9 mouse cellular contexts compared by ENCODE assay signal in the genomic region with DNA sequence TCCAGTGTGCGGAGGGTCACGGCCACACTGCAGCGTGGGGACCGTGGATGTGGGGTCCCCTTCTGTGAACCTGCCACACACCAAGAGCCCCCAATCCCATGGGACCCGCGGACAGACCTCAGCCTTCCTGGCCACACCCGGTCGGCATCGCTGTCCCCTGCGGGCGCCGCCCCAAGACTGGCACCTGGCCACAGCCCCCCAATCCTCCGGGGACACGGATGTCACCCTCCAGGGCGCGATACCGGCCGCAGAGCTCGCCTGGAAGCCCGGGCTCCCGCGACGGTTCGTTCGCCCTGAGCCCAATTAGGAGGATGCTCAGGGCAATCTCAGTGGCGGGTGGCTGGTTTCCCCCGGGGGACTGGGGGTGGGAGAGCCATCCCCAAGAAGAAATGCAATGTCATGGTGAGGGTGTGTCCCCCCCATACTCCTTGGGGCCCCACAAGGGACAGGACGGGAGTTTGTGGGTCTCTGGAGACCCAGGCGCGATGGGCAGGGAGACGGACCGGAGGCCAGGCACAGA. TPM values are rescaled to one million over a fixed set of nuclear protein-coding genes. Genes with fewer than 3 reads are reported as not detected.
DNase-seq lines count a peak whose midpoint lies in the region; ATAC-seq and TF ChIP-seq lines count a peak whose summit lies in the region.
"Had no signal": no experiment of that assay in that cellular context is flagged by ENCODE, and none has a peak within 500 bp of the region (broad histone marks: within the 10 kb centered on the region; RNA-seq: fewer than 3 reads in every experiment).

No protein-coding gene starts in this region.

- peaks cover 58% of the 10 kb centered on the region for H3K4me1 ChIP-seq in heart, embryonic 12.5 days (replicated peaks)
- peaks cover 5 to 26% of the 10 kb centered on the region in 2 experiments for H3K4me1 ChIP-seq in MEL (ENCODE audit: control insufficient read depth in 1 of 2, insufficient read depth in 2 of 2, low read length in 2 of 2)
- peaks cover 71% of the 10 kb centered on the region for H3K4me1 ChIP-seq in heart, embryonic 15.5 days (replicated peaks)
- peaks cover 39% of the 10 kb centered on the region for H3K4me1 ChIP-seq in liver, postnatal 0 days (ENCODE audit: insufficient read depth)

- H3K27ac ChIP-seq in heart, embryonic 12.5 days (ENCODE audit: poor library complexity, severe bottlenecking): no peak overlapping the region
- peak overlapping the region; percentile 28 for H3K27ac ChIP-seq in MEL (ENCODE audit: control insufficient read depth, low read depth, low read length)
- H3K27ac ChIP-seq in heart, embryonic 15.5 days: no peak overlapping the region
- no peak overlapping the region for H3K27ac ChIP-seq in liver, postnatal 0 days (ENCODE audit: low read depth)

- H3K36me3 ChIP-seq in heart, embryonic 12.5 days: no peaks in the 10 kb centered on the region
- H3K36me3 ChIP-seq in MEL (ENCODE audit: control insufficient read depth in 1 of 2, insufficient read depth in 2 of 2, low read length in 2 of 2): peaks cover 0 to 4% of the 10 kb centered on the region in 2 experiments; a peak in 1 of 4 replicates
- no peaks in the 10 kb centered on the region for H3K36me3 ChIP-seq in heart, embryonic 15.5 days
- H3K36me3 ChIP-seq in liver, postnatal 0 days (replicated peaks; ENCODE audit: insufficient read depth, low read length): no peaks in the 10 kb centered on the region

- H3K4me2 ChIP-seq in heart, embryonic 12.5 days: peak overlapping the region; percentile 100
- H3K4me2 ChIP-seq in heart, embryonic 15.5 days: peak overlapping the region; percentile 99
- peak overlapping the region; percentile 81 for H3K4me2 ChIP-seq in liver, postnatal 0 days (ENCODE audit: low read depth, low read length)

- H3K79me2 ChIP-seq in MEL (ENCODE audit: control insufficient read depth, insufficient read depth, low read length, poor library complexity): peaks cover 45% of the 10 kb centered on the region

- H3K27me3 ChIP-seq in heart, embryonic 12.5 days (replicated peaks): peaks cover 51% of the 10 kb centered on the region
- no peaks in the 10 kb centered on the region for H3K27me3 ChIP-seq in MEL (ENCODE audit: control insufficient read depth in 1 of 2, insufficient read depth in 2 of 2, low read length in 2 of 2)
- peaks cover 59% of the 10 kb centered on the region for H3K27me3 ChIP-seq in heart, embryonic 15.5 days
- peaks cover 79% of the 10 kb centered on the region for H3K27me3 ChIP-seq in liver, postnatal 0 days (ENCODE audit: insufficient read depth, low read length)

- H3K9me3 ChIP-seq in heart, embryonic 12.5 days (replicated peaks): peaks cover 5% of the 10 kb centered on the region
- no peaks in the 10 kb centered on the region for H3K9me3 ChIP-seq in MEL (replicated peaks; ENCODE audit: insufficient read depth, low read length)
- H3K9me3 ChIP-seq in heart, embryonic 15.5 days (replicated peaks): 0 out of 2 replicates have a peak, but pooled peaks cover 5% of the 10 kb centered on the region
- H3K9me3 ChIP-seq in liver, postnatal 0 days (ENCODE audit: low read length): no peaks in the 10 kb centered on the region

- no peak for ATAC-seq in heart, embryonic 12.5 days (ENCODE audit: insufficient number of reproducible peaks, low FRiP score)
- ATAC-seq in heart, embryonic 15.5 days (replicated peaks; ENCODE audit: insufficient number of reproducible peaks, insufficient read depth, low FRiP score, low read depth): no peak
- no peak for ATAC-seq in liver, postnatal 0 days

- no peak for TF ChIP-seq RAD21 in MEL (IDR thresholded peaks at IDR 0.05; ENCODE audit: low read depth, low read length)

- WGBS in heart, embryonic 12.5 days: 4% methylated on average over 32 of the region's 32 CpGs
- 3% methylated on average over 32 of the region's 32 CpGs for WGBS in heart, embryonic 15.5 days
- 4% methylated on average over 31 of the region's 32 CpGs for WGBS in liver, postnatal 0 days (ENCODE audit: insufficient replicate concordance)

- peak overlapping the region; percentile 94 for H3K9ac ChIP-seq in heart, embryonic 12.5 days
- peak overlapping the region; percentile 88 for H3K9ac ChIP-seq in MEL (ENCODE audit: control insufficient read depth, low read depth, low read length, poor library complexity, severe bottlenecking)
- H3K9ac ChIP-seq in heart, embryonic 15.5 days: peak overlapping the region; percentile 86
- no peak overlapping the region; the same call in 1 of the 2 replicates for H3K9ac ChIP-seq in liver, postnatal 0 days (replicated peaks)

- no peak for TF ChIP-seq POLR2A in MEL (IDR thresholded peaks at IDR 0.05; ENCODE audit: control insufficient read depth in 1 of 2, insufficient read depth in 1 of 2, low read depth in 1 of 2, low read length in 2 of 2, poor library complexity in 1 of 2)

- peak overlapping the region; percentile 84 for H3K4me3 ChIP-seq in heart, embryonic 12.5 days
- H3K4me3 ChIP-seq in MEL (ENCODE audit: control insufficient read depth in 1 of 2, insufficient read depth in 1 of 2, low read depth in 2 of 2, low read length in 2 of 2): peak overlapping the region; percentile 90 to 93
- peak overlapping the region; percentile 86 for H3K4me3 ChIP-seq in heart, embryonic 15.5 days
- peak overlapping the region; percentile 55 for H3K4me3 ChIP-seq in liver, postnatal 0 days (ENCODE audit: low read depth, low read length)

- TF ChIP-seq EP300 in MEL (IDR thresholded peaks at IDR 0.05; ENCODE audit: low read depth in 1 of 2, low read length in 2 of 2): no peak
- no peak for TF ChIP-seq EP300 in liver, postnatal 0 days (IDR thresholded peaks at IDR 0.05; ENCODE audit: low read depth)

- TF ChIP-seq CTCF in MEL (IDR thresholded peaks at IDR 0.05 in 2 of 3, conservative IDR thresholded peaks at IDR 0.05 in 1 of 3; ENCODE audit: control insufficient read depth in 1 of 3, insufficient read depth in 1 of 3, low read depth in 2 of 3, low read length in 3 of 3, poor library complexity in 1 of 3, severe bottlenecking in 1 of 3): no peak
- no peak for TF ChIP-seq CTCF in liver, postnatal 0 days (IDR thresholded peaks at IDR 0.05; ENCODE audit: low read depth)

- no peak for DNase-seq in heart, adult 8-10 months (ENCODE audit: low spot score)
- no peak for DNase-seq in MEL (ENCODE audit: low read depth, low spot score)
- DNase-seq in liver, postnatal 0 days: peak; percentile 46
- no peak for DNase-seq in thymus, postnatal 4 days
- DNase-seq in natural killer cell, adult 2 months (ENCODE audit: low spot score in 2 of 2): no peak
- no peak for DNase-seq in adrenal gland, postnatal 10 days

TF ChIP-seq in MEL, 35 proteins besides CTCF, POLR2A, EP300 and RAD21:
- TF ChIP-seq ZNF384 (IDR thresholded peaks at IDR 0.05; ENCODE audit: low read depth, low read length) (no peak), GABPA (IDR thresholded peaks at IDR 0.05; ENCODE audit: low read depth, low read length) (0 out of 2 replicates have a peak, but pooled peaks have one; percentile 6)

RNA-seq across cellular contexts. Expression of gene Ptprs, which starts 1.9 kb away (rescaled TPM):
- polyA plus RNA-seq in heart, embryonic 12.5 days (2016; fragmentation: Nextera tagmentation; extraction: Ambion mirVana): 86.8 and 90.2 TPM in 2 replicates
- 10 to 100 TPM; 54.3 to 66.4 (median 60.0) TPM for total RNA-seq in heart, adult 8-10 months (2022)
- total RNA-seq in MEL (2012; rRNA removed): 37.2 and 51.6 TPM in 2 replicates
- 100 to 1,000 TPM in 1 of 2 experiments, 10 to 100 TPM in 1; 80.9 to 324 TPM for polyA plus RNA-seq in MEL (2012; ENCODE audit: insufficient read depth in 1 of 2, insufficient read length in 2 of 2, low read depth in 1 of 2, low replicate concordance in 2 of 2, missing spikeins in 1 of 2)
- polyA plus RNA-seq in heart, embryonic 15.5 days (2015; fragmentation: Nextera tagmentation; extraction: Ambion mirVana): 37.6 and 62.0 TPM in 2 replicates
- polyA plus RNA-seq in liver, postnatal 0 days (2015; fragmentation: Nextera tagmentation; extraction: Ambion mirVana): 3.4 TPM in 2 replicates
- total RNA-seq in adrenal gland, postnatal 10 days (2021): 100 to 1,000 TPM in 1 of 2 experiments, 10 to 100 TPM in 1; 77.1 to 106 TPM

RNA-seq across cellular contexts. Expression of gene Znrf4, which starts 37.9 kb away (rescaled TPM):
- polyA plus RNA-seq in heart, embryonic 12.5 days (2016; fragmentation: Nextera tagmentation; extraction: Ambion mirVana): not detected in 2 replicates
- total RNA-seq in heart, adult 8-10 months (2022): not detected
- not detected in 2 replicates for total RNA-seq in MEL (2012; rRNA removed)
- not detected for polyA plus RNA-seq in MEL (2012; ENCODE audit: insufficient read depth in 1 of 2, insufficient read length in 2 of 2, low read depth in 1 of 2, low replicate concordance in 2 of 2, missing spikeins in 1 of 2)
- not detected in 2 replicates for polyA plus RNA-seq in heart, embryonic 15.5 days (2015; fragmentation: Nextera tagmentation; extraction: Ambion mirVana)
- not detected in 2 replicates for polyA plus RNA-seq in liver, postnatal 0 days (2015; fragmentation: Nextera tagmentation; extraction: Ambion mirVana)
- not detected for total RNA-seq in adrenal gland, postnatal 10 days (2021)
- total RNA-seq: hematopoietic stem cell, adult 5-6 weeks had no signal
